Mouse (Mus musculus) brain, embryonic 14.5 days (tissue): ENCODE measurements at regions not wholly inside any gene's neighbourhood (a gene's known extent, or its start where the extent isn't known, plus 50 kb on each side); places are given as distances from the start of the nearest gene placed in this dataset.
A peak's percentile ranks its signal among the peaks of the same experiment; 100 is the strongest.

ENCODE experiments used
- DNase-seq: peaks from one replicate; pipeline ENCODE4 v3.0.0-alpha.2; 2011; ENCODE audit warnings: low read depth
- CTCF ChIP-seq: fragments of 200-500 bp; IDR thresholded peaks from 2 replicates; pipeline ENCODE4 v1.5.1; 2012; ENCODE audit warnings: inconsistent platforms, mild to moderate bottlenecking, moderate library complexity, borderline replicate concordance; ENCODE audit not compliant: insufficient read depth, insufficient read length; ENCODE audit errors: extremely low read depth
- POLR2A ChIP-seq: fragments of 200-500 bp; IDR thresholded peaks from 2 replicates; pipeline ENCODE4 v1.6.1; 2012; ENCODE audit warnings: mild to moderate bottlenecking, inconsistent platforms, borderline replicate concordance; ENCODE audit not compliant: poor library complexity, insufficient read depth, insufficient read length, severe bottlenecking; ENCODE audit errors: extremely low read depth

- no peak for DNase-seq
- TF ChIP-seq POLR2A: no peak
- no peak for TF ChIP-seq CTCF
Observed at GRCm38 (mm10) chr19:56016548-56017346, 270.2 kb upstream of the Habp2 start.

- no peak for DNase-seq
Observed at GRCm38 (mm10) chr19:56017524-56017923, 269.4 kb upstream of the Habp2 start.

GRCm38 (mm10) chr19:56019143-56019542 lies 267.8 kb upstream of the Habp2 start:
- TF ChIP-seq CTCF (no peak), POLR2A (no peak)
- peak; percentile 36 for DNase-seq

More at GRCm38 (mm10) chr19:56017524-56017923, 269.4 kb upstream of the Habp2 start:
- TF ChIP-seq CTCF: no peak

- no peak for DNase-seq
- no peak for TF ChIP-seq CTCF
- no peak for TF ChIP-seq POLR2A
Observed at GRCm38 (mm10) chr19:56022348-56022747, 264.6 kb upstream of the Habp2 start.

- TF ChIP-seq CTCF: no peak
- no peak for TF ChIP-seq POLR2A
- DNase-seq: no peak
Observed at GRCm38 (mm10) chr19:56024599-56024998, 262.3 kb upstream of the Habp2 start.

GRCm38 (mm10) chr19:56029428-56030281 lies 257.3 kb upstream of the Habp2 start:
- no peak for TF ChIP-seq POLR2A
- TF ChIP-seq CTCF: no peak
- DNase-seq: peak; percentile 96

- TF ChIP-seq CTCF: no peak
- TF ChIP-seq POLR2A: no peak
- peak; percentile 54 for DNase-seq
Observed at GRCm38 (mm10) chr19:56030401-56030925, 256.5 kb upstream of the Habp2 start.

GRCm38 (mm10) chr19:56034552-56034951 lies 252.4 kb upstream of the Habp2 start:
- DNase-seq: no peak
- TF ChIP-seq CTCF: no peak
- TF ChIP-seq POLR2A: no peak

GRCm38 (mm10) chr19:56037584-56037983 lies 249.4 kb upstream of the Habp2 start:
- TF ChIP-seq CTCF: no peak
- TF ChIP-seq POLR2A: no peak
- DNase-seq: no peak

GRCm38 (mm10) chr19:56039091-56040004 lies 247.6 kb upstream of the Habp2 start:
- TF ChIP-seq POLR2A (no peak), CTCF (no peak)
- DNase-seq: peak; percentile 72
